Mouse (Mus musculus): ENCODE data around the gene Rad23b. TPM values are rescaled to one million over a fixed set of nuclear protein-coding genes. Genes with fewer than 3 reads are reported as not detected.

Gene Rad23b
- polyA plus RNA-seq, 1 experiment from 2014 or later, result 68.7 TPM

GRCm38 (mm10) chr4:55350219-55350931, 532 bp downstream of the Rad23b start:
- Histone ChIP-seq H3K36me3 (ENCODE audit: control insufficient read depth, insufficient read depth, low read length) (no peaks in the 10 kb centered on the region), H3K9me3 (ENCODE audit: control insufficient read depth, low read length) (no peaks in the 10 kb centered on the region), H3K27me3 (ENCODE audit: control insufficient read depth, insufficient read depth, low read depth, low read length) (no peaks in the 10 kb centered on the region; the same call in 1 of the 2 replicates), H3K4me3 (ENCODE audit: low read length) (peak overlapping the region; percentile 99), H3K27ac (ENCODE audit: low read length) (peak overlapping the region; percentile 84), H3K9ac (ENCODE audit: low read length) (peak overlapping the region; percentile 98), H3K4me1 (replicated peaks; ENCODE audit: control insufficient read depth, insufficient read depth, low read length) (peaks cover 21% of the 10 kb centered on the region), H3K4me2 (ENCODE audit: low read depth, low read length) (peak overlapping the region; percentile 88)
- under 1% methylated on average over 57 of the region's 66 CpGs for WGBS
- ATAC-seq (ENCODE audit: low read depth), result peak; percentile 34

GRCm38 (mm10) chr4:55351037-55351436, 1.2 kb downstream of the Rad23b start:
- H3K4me1 ChIP-seq (replicated peaks; ENCODE audit: control insufficient read depth, insufficient read depth, low read length), result peaks cover 21% of the 10 kb centered on the region
- H3K27ac ChIP-seq (ENCODE audit: low read length), result 0 out of 2 replicates have a peak overlapping the region, but pooled peaks have one; percentile 84
- no peaks in the 10 kb centered on the region for H3K9me3 ChIP-seq (ENCODE audit: control insufficient read depth, low read length)
- no peaks in the 10 kb centered on the region for H3K27me3 ChIP-seq (ENCODE audit: control insufficient read depth, insufficient read depth, low read depth, low read length)
- ATAC-seq (ENCODE audit: low read depth), result no peak
- H3K4me3 ChIP-seq (ENCODE audit: low read length), result peak overlapping the region; percentile 99
- peak overlapping the region; percentile 88 for H3K4me2 ChIP-seq (ENCODE audit: low read depth, low read length)
- 0 out of 2 replicates have a peak, but pooled peaks cover 3% of the 10 kb centered on the region for H3K36me3 ChIP-seq (ENCODE audit: control insufficient read depth, insufficient read depth, low read length)
- WGBS, result 10% methylated on average over 12 of the region's 12 CpGs
- H3K9ac ChIP-seq (ENCODE audit: low read length), result peak overlapping the region; percentile 98

DNA sequence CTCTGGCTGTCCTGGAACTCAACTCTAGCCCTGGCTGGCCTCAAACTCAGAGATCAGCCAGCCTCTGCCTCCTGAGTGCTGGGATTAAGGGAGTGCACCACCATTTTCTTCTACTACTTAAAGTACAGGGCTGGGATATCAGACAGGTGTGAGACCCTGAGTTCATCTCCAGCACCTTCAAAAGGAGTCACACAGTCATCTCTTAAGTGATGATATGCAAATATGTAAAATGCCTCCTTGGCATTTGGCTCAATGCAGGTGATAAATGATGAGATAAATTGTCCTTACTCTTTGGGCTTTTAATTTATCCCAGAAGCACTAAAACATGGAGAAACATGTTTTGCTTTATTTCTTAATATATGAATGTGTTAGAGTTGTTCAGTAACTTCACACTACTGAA, 2.0 kb downstream of the Rad23b start:
- H3K4me2 ChIP-seq (ENCODE audit: low read depth, low read length), result no peak overlapping the region
- H3K27me3 ChIP-seq (ENCODE audit: control insufficient read depth, insufficient read depth, low read depth, low read length), result no peaks in the 10 kb centered on the region
- ATAC-seq (ENCODE audit: low read depth), result no peak
- no peak overlapping the region for H3K4me3 ChIP-seq (ENCODE audit: low read length)
- no peak overlapping the region for H3K9ac ChIP-seq (ENCODE audit: low read length)
- H3K27ac ChIP-seq (ENCODE audit: low read length), result no peak overlapping the region
- H3K9me3 ChIP-seq (ENCODE audit: control insufficient read depth, low read length), result no peaks in the 10 kb centered on the region
- H3K36me3 ChIP-seq (ENCODE audit: control insufficient read depth, insufficient read depth, low read length), result 0 out of 2 replicates have a peak, but pooled peaks cover 3% of the 10 kb centered on the region
- H3K4me1 ChIP-seq (replicated peaks; ENCODE audit: control insufficient read depth, insufficient read depth, low read length), result peaks cover 21% of the 10 kb centered on the region

- H3K4me2 ChIP-seq (ENCODE audit: low read depth, low read length), result no peak overlapping the region; the same call in 1 of the 2 replicates
- no peak overlapping the region for H3K9ac ChIP-seq (ENCODE audit: low read length)
- no peak overlapping the region for H3K27ac ChIP-seq (ENCODE audit: low read length)
- H3K36me3 ChIP-seq (ENCODE audit: control insufficient read depth, insufficient read depth, low read length), result 0 out of 2 replicates have a peak, but pooled peaks cover 3% of the 10 kb centered on the region
- 71% methylated on average over 1 of the region's 1 CpGs for WGBS
- H3K4me1 ChIP-seq (replicated peaks; ENCODE audit: control insufficient read depth, insufficient read depth, low read length), result peaks cover 18% of the 10 kb centered on the region
- H3K4me3 ChIP-seq (ENCODE audit: low read length), result no peak overlapping the region
- no peaks in the 10 kb centered on the region for H3K27me3 ChIP-seq (ENCODE audit: control insufficient read depth, insufficient read depth, low read depth, low read length)
- no peaks in the 10 kb centered on the region for H3K9me3 ChIP-seq (ENCODE audit: control insufficient read depth, low read length)
- no peak for ATAC-seq (ENCODE audit: low read depth)
Observed at GRCm38 (mm10) chr4:55354038-55354437, 4.2 kb downstream of the Rad23b start.

DNA sequence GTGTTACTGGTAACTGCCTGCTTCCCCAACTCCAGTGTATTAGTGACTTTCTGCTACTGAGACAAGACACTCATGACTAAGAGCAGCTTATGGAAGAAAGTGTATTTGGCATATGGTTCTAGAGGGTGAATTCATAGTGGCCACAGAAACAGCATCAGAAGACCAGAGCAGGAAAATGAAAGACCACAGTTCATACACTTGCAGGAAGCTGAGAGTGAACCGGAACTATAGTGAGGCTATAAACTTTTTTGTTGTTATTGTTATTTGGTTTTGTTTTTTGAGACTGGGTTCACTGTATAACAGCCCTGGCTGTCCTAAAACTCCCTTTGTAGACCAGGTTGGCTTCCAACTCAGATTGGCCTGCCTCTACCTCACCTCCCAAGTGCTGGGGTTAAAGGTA, 6.0 kb downstream of the Rad23b start:
- H3K4me1 ChIP-seq (replicated peaks; ENCODE audit: control insufficient read depth, insufficient read depth, low read length), result peaks cover 17% of the 10 kb centered on the region
- H3K36me3 ChIP-seq (ENCODE audit: control insufficient read depth, insufficient read depth, low read length), result 0 out of 2 replicates have a peak, but pooled peaks cover 8% of the 10 kb centered on the region
- H3K4me2 ChIP-seq (ENCODE audit: low read depth, low read length), result no peak overlapping the region
- no peak overlapping the region for H3K4me3 ChIP-seq (ENCODE audit: low read length)
- H3K9me3 ChIP-seq (ENCODE audit: control insufficient read depth, low read length), result no peaks in the 10 kb centered on the region
- no peaks in the 10 kb centered on the region for H3K27me3 ChIP-seq (ENCODE audit: control insufficient read depth, insufficient read depth, low read depth, low read length)
- H3K9ac ChIP-seq (ENCODE audit: low read length), result no peak overlapping the region
- no peak for ATAC-seq (ENCODE audit: low read depth)
- H3K27ac ChIP-seq (ENCODE audit: low read length), result no peak overlapping the region
- WGBS, result 93% methylated on average over 1 of the region's 1 CpGs

DNA sequence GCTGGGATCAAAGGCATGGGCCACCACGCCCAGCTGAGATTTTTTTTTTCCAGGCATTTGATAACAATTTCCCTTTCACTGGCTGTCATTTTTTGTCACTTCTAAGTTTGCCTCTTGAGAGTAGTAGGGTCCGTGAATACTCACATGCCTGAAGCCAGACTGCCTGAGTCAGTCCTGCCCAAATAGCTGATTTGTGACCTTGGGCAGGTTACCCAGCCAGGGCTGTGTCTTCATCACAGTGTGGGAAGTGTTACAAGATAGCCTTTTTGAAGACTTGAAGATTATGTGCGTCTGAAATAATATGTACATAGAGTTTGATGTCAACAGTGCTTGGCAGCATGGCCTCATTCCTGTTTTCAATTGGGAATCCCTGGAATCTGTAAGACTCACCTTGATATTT, 6.9 kb downstream of the Rad23b start:
- no peak overlapping the region for H3K27ac ChIP-seq (ENCODE audit: low read length)
- H3K4me3 ChIP-seq (ENCODE audit: low read length), result no peak overlapping the region
- H3K27me3 ChIP-seq (ENCODE audit: control insufficient read depth, insufficient read depth, low read depth, low read length), result no peaks in the 10 kb centered on the region
- 67% methylated on average over 3 of the region's 3 CpGs for WGBS
- H3K9ac ChIP-seq (ENCODE audit: low read length), result no peak overlapping the region
- H3K36me3 ChIP-seq (ENCODE audit: control insufficient read depth, insufficient read depth, low read length), result 0 out of 2 replicates have a peak, but pooled peaks cover 9% of the 10 kb centered on the region
- H3K4me1 ChIP-seq (replicated peaks; ENCODE audit: control insufficient read depth, insufficient read depth, low read length), result peaks cover 15% of the 10 kb centered on the region
- no peaks in the 10 kb centered on the region for H3K9me3 ChIP-seq (ENCODE audit: control insufficient read depth, low read length)
- H3K4me2 ChIP-seq (ENCODE audit: low read depth, low read length), result no peak overlapping the region
- ATAC-seq (ENCODE audit: low read depth), result no peak

GRCm38 (mm10) chr4:55363866-55364265, 14.0 kb downstream of the Rad23b start:
- Histone ChIP-seq H3K4me2 (ENCODE audit: low read depth, low read length) (no peak overlapping the region), H3K4me3 (ENCODE audit: low read length) (no peak overlapping the region), H3K27ac (ENCODE audit: low read length) (no peak overlapping the region), H3K9me3 (ENCODE audit: control insufficient read depth, low read length) (no peaks in the 10 kb centered on the region), H3K36me3 (ENCODE audit: control insufficient read depth, insufficient read depth, low read length) (0 out of 2 replicates have a peak, but pooled peaks cover 7% of the 10 kb centered on the region), H3K4me1 (replicated peaks; ENCODE audit: control insufficient read depth, insufficient read depth, low read length) (no peaks in the 10 kb centered on the region), H3K9ac (ENCODE audit: low read length) (no peak overlapping the region), H3K27me3 (ENCODE audit: control insufficient read depth, insufficient read depth, low read depth, low read length) (no peaks in the 10 kb centered on the region)
- WGBS, result 93% methylated on average over 4 of the region's 4 CpGs
- ATAC-seq (ENCODE audit: low read depth), result no peak

GRCm38 (mm10) chr4:55364374-55364773, 14.5 kb downstream of the Rad23b start:
- Histone ChIP-seq H3K4me2 (ENCODE audit: low read depth, low read length) (no peak overlapping the region), H3K9ac (ENCODE audit: low read length) (no peak overlapping the region), H3K27ac (ENCODE audit: low read length) (no peak overlapping the region), H3K4me3 (ENCODE audit: low read length) (no peak overlapping the region), H3K36me3 (ENCODE audit: control insufficient read depth, insufficient read depth, low read length) (0 out of 2 replicates have a peak, but pooled peaks cover 9% of the 10 kb centered on the region), H3K27me3 (ENCODE audit: control insufficient read depth, insufficient read depth, low read depth, low read length) (no peaks in the 10 kb centered on the region), H3K4me1 (replicated peaks; ENCODE audit: control insufficient read depth, insufficient read depth, low read length) (no peaks in the 10 kb centered on the region), H3K9me3 (ENCODE audit: control insufficient read depth, low read length) (no peaks in the 10 kb centered on the region)
- WGBS, result 92% methylated on average over 4 of the region's 4 CpGs
- no peak; the same call in 1 of the 2 replicates for ATAC-seq (ENCODE audit: low read depth)

GRCm38 (mm10) chr4:55366014-55366413, 16.2 kb downstream of the Rad23b start:
- Histone ChIP-seq H3K27me3 (ENCODE audit: control insufficient read depth, insufficient read depth, low read depth, low read length) (no peaks in the 10 kb centered on the region), H3K4me1 (replicated peaks; ENCODE audit: control insufficient read depth, insufficient read depth, low read length) (no peaks in the 10 kb centered on the region), H3K27ac (ENCODE audit: low read length) (no peak overlapping the region), H3K9ac (ENCODE audit: low read length) (no peak overlapping the region), H3K36me3 (ENCODE audit: control insufficient read depth, insufficient read depth, low read length) (0 out of 2 replicates have a peak, but pooled peaks cover 4% of the 10 kb centered on the region), H3K4me2 (ENCODE audit: low read depth, low read length) (no peak overlapping the region), H3K9me3 (ENCODE audit: control insufficient read depth, low read length) (no peaks in the 10 kb centered on the region), H3K4me3 (ENCODE audit: low read length) (no peak overlapping the region)
- ATAC-seq (ENCODE audit: low read depth), result no peak
- WGBS, result 71% methylated on average over 1 of the region's 1 CpGs
